Mouse (Mus musculus): ENCODE results near the gene Alox12b.

Alox12b gene

DNA sequence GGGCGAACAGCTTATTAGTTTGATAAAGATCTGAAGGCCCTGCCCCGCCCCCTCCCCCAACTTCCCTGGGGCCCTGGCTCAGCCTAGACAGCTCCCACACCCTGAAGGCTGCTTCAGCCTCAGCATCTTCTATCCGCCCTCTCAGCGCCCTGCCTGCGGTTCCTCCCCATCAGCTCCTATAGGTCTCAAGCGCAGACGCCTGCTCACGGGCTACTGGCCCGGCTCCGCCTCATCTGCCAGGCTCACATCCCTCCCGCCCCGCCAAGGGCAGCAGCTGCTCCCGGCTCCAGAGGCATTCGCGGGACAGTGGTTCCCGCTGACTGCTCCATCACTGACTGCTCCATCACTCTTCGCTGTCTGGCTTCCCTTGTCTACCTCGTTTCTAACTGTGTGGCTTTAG lies at the start of gene Alox12b:
Gene Alox12b (plus strand): TSS at position 190 of the 400 bp plus-strand sequence.
- DNase-seq (ENCODE audit: low spot score in 2 of 2), result no peak

DNA sequence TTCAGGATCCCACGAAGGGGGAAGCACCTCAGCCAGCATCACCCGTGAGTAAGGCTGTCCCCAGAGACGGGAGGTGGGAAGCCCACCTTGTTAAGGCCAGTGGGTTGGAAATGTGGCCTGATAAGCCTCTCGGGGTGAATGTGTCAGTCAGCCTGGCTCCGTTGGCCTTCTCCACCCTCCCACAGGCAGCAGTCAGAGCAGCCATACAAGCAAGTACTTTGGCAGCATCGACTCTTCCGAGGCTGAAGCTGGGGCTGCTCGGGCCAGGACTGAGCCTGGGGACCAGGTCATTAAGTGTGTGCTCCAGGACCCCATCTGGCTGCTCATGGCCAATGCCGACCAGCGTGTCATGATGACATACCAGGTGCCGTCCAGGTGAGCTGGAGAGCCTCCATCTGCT lies 49.1 kb upstream of the Alox12b start:
- DNase-seq (ENCODE audit: low spot score in 2 of 2), result peak in 1 of 2 experiments; percentile 36

DNA sequence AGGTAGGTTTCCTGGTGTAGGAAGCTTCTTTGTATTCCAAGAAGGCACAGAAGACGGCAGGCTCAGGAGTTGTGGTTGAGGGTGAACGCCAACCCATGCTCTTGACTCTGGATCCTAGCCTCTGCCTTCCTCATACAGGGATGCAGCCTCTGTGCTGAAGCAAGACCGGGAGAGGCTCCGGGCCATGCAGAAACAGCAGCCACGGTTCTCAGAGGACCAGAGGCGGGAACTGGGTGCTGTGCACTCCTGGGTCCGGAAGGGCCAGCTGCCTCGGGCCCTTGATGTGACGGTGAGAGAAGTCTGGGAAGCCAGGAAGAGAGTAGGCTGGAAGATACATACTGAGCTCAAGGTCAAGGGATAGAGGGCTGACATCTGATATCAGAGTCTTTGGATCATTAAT lies 48.6 kb upstream of the Alox12b start:
- DNase-seq (ENCODE audit: low spot score in 2 of 2), result peak in 1 of 2 experiments; percentile 28

DNA sequence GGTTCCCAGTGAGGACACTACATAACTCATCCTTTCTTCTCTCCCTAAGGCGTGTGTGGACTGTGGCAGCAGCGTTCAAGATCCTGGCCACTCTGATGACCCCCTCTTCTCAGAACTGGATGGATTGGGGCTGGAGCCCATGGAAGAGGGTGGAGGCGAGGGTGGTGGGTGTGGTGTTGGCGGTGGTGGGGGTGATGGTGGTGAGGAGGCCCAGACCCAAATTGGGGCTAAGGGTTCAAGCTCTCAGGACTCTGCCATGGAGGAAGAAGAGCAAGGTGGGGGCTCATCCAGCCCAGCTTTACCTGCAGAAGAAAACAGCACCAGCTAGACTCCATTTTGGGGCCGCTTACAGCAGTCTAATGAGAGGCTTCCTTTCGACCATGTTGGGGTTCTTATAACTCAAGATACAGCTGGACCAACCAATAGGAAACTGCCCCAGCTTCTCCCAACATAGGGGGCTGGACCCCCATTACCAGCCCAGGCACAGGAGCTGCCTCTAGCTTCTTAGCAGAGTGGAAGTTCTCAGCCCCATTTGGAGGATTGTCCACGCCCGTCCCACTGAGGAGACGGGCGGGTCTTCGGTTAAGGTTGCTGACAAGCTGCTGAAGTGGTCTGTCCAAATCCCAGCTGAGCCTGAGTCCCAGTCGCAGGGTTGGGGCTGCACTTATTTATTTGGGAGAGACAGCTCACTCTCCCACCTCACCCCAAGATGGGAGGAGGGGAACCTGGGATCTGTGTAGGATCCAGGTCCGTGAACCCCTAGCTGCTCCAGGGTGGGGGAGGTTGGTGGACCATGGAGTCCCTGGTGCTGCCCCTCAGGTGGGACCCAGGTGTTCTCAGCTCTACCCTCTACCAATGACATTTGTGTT lies 47.5 kb upstream of the Alox12b start:
- DNase-seq (ENCODE audit: low spot score in 2 of 2), result peak in 1 of 2 experiments; percentile 42

DNA sequence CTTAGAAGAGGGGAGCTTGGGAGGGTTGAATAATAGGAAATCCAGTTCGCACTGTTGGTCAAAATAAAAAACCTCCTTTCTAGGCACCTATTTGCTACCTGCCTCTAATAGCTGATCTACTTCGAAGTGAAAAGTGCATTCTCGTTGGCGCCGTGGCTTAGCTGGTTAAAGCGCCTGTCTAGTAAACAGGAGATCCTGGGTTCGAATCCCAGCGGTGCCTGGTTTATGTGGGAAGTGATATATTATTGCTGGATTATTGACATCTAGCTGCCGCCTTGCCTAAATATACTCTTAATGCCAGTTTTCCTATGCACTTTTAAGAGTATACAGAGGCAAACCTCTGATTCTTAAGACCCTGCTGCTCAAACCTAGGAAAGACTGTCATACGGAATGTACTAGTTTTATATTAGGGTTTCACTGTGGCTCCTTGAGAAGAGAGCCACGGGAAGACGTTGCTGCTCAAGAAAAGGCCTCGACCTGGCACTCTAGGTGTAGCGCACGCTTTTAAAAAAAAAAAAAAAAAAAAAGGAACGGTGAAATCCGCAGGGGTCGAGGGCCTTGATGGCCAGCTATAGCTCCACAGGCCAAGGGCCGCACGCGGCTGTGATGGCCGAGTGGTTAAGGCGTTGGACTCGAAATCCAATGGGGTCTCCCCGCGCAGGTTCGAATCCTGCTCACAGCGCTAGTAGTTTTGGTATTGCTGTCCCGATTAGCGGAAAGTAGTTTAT lies 46.3 kb upstream of the Alox12b start:
- DNase-seq (ENCODE audit: low spot score in 2 of 2), result peak; percentile 91 to 95

DNA sequence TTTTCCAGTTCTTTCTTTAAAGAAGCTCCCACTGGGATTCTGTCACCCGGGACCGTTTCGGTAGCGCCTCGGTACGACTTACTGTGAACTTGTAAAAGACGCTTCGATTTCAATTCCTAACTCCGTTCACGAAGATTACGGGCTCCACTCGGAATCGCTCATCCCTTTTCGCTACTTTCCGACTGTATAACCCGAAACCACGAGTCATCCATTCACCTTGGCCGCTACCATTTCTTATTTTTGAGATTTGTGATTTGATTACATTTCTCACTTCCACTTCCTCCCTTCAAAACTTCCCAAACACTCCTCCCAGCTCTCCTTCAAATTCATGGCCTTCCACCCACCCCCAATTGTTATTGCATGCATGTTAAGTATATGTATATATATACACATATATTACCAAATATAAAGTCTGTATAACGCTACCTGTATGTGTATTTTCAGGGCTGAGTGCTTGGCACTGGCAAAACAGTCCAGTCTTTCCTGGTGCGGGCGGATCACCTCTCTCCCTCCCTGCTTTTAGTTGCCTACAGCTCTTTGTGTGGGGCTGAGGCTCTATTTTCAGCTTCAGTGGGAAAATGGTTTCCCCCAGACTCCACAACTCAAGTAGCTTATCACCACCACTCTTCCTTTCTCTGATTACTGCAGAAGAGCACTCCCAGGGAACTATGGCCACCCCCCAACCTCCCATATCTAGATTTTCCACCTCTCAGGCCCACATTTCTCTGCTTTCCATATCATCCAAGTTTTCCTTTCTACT lies 45.6 kb upstream of the Alox12b start:
- no peak for DNase-seq (ENCODE audit: low spot score in 2 of 2)

DNA sequence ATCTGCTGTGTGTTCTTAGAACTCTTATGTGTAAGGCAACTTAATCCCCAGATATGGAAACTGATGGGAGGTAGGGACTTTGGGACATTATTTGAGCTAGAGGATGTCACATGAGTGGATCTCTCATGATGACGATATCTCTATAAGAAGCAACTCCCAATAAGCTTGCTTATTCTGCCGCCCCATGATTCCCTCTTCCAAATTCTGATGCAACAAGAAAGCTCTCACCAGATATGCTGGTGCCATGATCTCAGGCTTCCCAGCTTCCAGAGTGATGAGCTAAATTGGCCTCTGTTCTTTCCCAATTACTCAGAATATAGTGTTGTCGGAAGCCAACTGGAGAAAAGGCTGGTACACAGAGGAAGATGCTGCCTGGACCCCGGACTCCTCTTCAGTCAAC lies 44.9 kb upstream of the Alox12b start:
- peak in 1 of 2 experiments; percentile 60 for DNase-seq (ENCODE audit: low spot score in 2 of 2)

DNA sequence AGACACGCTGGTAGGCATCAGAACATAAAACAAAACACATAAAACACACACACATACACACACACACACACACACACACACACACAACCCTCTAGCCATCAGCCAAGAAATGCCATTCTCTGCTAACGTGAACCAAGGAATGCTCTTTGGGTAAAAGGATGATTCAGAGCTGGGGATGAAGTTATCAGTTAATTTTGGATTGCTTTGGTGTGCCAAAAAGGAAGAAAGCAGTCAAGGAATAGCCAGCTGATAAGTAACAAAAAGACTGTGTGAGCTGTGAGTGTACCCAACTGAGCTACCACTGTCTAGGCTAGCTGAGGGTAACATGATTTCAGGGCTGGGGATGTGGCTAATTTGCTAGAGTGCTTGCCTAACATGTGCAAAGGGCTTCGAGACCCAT lies 42.8 kb upstream of the Alox12b start:
- DNase-seq (ENCODE audit: low spot score in 2 of 2), result no peak

DNA sequence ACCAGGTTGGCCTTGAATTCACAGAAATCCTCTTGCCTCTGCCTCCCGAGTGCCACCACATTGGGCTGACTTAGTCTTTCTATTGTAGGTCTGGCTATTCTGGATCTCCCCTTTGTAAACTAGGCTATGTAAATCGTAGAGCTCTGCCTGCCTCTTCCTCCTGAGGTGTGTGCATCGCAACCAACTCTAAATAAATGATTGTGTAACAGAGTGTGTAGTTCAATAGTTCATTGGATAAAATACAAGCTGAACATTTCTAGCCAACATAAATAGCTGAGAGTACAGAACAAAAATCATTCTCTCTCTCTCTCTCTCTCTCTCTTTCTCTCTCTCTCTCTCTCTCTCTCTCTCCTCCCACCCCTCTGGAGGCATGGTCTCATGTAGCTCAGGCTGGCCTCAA lies 42.2 kb upstream of the Alox12b start:
- DNase-seq (ENCODE audit: low spot score in 2 of 2), result no peak

DNA sequence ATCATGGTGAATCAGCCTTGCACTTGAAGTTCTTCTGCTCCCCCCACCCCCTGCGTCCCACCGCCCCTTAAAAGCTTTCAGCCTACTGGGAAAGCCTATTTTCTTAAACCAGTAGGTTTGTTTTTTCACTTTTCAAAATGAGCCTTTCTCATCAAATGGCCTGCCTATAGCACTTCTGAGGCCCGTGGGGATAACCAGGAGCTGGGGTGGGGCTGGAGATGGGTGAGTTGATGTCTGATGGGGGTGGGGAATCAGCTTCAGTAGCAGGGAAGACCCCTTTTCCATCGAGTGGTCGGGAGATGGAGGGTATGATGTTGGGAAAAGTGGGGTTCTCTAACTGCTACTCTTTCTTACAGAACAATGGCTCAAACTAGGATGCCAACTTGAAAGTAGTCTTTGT lies 39.9 kb upstream of the Alox12b start:
- no peak for DNase-seq (ENCODE audit: low spot score in 2 of 2)

DNA sequence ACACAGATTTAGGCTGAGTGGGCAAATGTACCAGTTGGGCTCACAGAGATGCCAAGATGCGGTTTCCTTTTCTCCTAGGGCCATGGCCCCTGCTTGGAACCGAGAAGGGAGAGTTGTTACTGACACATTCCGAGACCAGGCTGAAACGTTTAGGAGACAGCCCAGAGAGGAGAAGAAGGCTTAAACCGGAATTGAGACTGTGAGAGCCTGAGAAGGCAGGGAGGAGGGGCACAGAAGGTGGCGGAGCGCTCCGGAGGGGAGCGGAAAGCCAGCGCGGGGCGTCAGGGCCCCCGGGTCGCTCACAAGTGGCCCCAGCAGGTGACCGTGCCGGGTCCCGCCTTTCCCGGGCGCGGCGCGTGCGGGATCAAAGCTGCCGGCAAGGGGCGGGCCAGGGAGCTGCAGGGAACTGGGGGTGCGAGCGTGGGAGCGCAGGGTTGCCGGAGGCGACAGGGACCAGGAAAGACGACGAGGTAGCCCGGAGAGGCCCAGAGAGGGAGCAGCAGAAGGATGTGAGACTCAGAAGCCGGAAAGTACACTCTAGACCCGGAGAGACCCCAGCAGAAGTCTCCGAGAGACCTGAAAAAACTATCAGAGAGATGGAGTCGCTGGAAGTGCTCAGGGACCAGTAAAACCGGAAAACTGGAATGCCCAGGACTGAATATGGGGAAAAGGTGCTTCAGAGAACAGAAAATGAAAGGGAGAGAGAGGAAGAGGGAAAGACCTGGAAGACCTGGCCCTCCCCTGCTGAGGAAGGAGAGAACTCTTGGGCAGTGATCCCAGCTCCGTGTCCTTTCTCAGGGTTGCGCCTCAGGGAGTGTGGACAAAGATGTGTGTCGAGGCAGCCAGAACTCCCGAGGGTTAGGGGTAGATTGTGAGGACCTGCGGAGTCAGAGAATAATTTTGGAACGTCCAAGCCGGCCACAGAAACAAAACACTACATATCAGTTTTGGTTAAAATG lies 38.8 kb upstream of the Alox12b start:
- DNase-seq (ENCODE audit: low spot score in 2 of 2), result peak; percentile 63 to 67

DNA sequence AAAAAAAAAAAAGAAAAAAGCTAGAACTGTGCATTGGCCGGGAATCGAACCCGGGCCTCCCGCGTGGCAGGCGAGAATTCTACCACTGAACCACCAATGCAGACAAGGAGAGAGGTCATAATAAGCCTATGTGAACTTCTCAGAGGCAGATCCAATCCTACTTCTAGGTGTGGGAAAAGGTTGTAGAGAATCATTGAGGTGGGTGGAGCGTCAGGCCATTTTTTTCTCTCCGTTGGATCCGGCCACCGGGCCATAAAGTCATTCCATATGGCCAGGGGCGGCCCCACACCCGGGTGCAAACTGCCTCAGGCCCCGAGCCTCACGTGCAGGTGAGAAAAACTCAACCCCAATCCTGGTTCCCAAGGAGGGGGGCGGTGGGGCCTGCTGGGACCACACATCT lies 38.0 kb upstream of the Alox12b start:
- DNase-seq (ENCODE audit: low spot score in 2 of 2), result peak; percentile 77 to 84

DNA sequence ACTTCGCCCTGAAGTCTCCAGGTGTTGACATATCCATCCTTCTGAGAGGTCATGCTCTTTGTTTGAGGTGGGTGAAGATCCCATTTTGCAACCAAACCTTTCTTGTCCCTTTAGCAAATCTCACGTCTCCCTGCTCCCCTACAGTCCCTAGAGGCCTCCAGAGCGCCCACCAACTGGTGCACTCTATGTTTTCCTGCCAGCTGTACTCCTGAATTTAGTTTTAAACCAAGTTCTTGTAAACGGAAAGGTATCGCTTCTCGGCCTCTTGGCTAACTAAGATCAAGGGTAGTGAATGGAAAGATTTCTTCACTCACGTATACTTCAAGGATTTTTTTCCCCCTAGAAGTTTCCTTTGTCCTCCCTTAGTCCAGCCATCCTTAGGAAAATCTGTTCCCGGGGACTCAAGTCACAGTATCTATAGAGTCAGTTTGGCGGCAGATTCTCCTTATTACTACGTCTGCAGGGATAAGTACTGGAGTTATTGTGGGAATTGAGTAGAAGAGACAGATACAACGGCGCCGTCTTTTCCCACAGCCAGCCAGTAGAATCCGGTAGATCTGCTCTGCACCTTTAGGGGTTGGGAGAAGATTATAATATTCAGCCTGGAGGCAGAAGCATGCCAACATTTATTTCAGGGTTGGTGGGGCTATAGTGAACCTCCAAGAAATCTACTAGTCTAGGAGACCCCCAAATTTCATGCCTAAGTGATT lies 37.2 kb upstream of the Alox12b start:
- no peak for DNase-seq (ENCODE audit: low spot score in 2 of 2)

DNA sequence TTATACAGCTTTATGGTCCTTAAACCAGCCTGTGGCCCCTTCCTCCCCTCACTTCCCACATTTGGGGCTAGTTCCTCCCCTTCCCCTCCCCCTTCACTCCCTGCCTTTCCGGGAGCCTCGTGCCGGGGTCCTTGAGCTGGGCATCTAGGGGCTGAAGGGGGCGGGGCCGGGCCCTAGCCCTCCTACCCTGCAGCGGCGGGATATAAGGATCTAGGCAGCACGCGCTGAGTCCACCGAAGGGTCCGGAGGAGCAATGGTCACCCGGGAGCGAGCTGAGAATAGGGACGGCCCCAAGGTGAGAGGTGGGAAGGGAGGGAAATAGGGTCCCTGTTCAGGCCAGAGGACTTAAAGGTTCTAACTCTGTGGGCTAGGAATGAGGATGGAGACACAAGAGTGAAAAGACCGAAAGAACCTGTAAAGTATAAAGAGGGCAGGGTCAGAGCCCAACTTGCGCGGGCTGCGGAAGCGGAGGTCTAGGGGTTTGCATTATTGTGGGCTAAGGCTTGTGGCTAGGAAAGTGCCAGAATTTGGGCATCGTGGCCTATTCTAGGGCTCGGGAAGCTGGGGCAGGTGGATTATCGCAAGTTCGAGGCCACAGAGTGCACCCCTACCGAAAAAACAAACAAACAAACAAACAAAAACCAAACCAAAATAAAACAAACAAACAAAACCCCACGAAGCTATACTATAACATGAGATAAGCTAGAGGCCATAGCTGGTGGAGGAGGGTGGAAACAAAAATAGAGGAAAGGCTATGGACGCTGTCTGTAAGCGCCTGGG lies 36.4 kb upstream of the Alox12b start, which contains the start of gene Hes7:
Gene Hes7 (plus strand): TSS at position 184 of the 780 bp plus-strand sequence.
- peak in 1 of 2 experiments; percentile 46 for DNase-seq (ENCODE audit: low spot score in 2 of 2)

DNA sequence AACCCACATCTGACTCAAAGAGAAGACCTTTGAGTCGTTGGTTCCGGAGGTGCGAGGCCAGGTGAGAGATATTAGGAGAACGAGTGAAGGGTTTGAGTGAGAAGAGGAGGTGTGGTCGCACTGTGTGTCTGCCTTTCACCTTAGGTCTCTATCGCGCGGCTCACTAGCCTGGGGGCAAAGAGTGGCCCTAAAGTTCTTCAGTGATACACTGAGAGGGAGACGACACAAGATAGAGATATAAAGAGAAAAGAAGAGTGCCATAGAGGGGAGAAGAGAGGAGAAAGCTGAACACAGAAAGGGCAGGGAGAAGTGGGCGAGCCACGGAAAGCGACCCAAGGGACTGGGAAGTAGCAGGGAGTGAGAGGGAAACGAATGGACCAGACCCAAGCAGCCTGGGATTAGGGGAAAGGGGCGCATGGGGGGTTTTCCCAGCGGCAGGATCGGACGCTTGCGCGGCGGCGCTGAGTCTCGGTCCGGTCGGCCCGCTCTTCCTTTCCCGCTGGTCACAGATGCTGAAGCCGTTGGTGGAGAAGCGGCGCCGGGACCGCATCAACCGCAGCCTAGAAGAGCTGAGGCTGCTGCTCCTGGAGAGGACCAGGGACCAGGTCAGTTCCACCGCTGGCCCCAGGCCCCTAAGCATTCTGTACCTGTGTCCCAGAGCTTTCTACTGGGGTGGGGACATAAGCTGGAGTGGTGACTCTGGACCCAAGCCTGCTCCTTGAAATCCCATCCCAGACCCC lies 35.6 kb upstream of the Alox12b start:
- peak in 1 of 2 experiments; percentile 45 for DNase-seq (ENCODE audit: low spot score in 2 of 2)

DNA sequence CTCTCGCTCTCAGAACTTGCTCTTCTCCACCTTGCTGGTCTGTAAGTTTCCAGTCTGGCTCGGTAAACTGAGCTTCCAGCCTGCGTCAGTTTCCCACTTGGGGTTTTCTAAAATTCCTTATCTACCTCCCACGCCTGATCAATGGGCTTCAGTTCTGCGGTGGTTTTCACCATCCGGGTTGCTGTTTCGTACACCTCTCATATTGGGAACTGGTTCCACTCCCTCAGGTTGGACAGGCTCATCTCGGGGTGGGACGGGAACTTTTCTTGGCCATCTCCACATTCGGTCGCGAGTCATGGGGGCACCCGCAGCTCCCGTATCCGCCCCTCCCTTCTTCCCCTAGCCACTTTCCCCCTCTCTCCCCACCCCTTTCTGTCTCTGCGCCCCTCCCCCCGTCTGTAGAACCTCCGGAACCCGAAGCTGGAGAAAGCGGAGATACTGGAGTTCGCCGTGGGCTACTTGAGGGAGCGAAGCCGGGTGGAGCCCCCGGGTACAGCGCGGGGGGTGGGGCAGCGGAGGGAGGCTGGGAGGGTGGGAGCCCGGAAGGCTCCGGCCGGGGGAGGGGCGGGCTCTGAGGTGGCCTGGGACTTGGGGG lies 35.0 kb upstream of the Alox12b start:
- DNase-seq (ENCODE audit: low spot score in 2 of 2), result peak in 1 of 2 experiments; percentile 73

DNA sequence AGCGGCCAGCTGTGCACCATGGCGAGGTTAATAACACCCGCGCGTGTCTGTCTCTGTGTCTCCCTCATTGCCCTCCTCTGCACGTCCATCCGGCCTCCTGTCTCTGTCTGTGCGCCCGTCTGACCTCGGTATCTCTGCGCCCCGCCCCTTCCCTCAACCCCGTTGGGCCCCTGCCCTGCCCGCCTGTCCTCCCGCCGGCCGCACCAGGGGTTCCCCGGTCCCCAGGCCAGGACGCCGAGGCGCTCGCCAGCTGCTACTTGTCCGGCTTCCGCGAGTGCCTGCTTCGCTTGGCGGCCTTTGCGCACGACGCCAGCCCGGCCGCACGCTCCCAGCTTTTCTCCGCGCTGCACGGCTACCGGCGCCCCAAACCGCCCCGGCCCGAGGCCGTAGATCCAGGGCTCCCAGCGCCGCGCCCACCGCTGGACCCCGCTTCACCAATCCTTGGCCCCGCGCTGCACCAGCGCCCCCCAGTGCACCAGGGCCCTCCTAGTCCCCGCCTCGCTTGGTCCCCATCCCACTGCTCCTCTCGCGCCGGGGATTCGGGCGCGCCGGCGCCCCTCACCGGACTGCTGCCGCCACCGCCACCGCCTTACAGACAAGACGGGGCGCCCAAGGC lies 34.3 kb upstream of the Alox12b start, which contains the start of gene 9130213A22Rik:
Gene 9130213A22Rik (minus strand): TSS at position 254 of the 616 bp plus-strand sequence.
- peak; percentile 93 to 94 for DNase-seq (ENCODE audit: low spot score in 2 of 2)
